Mouse (Mus musculus) cerebellum, postnatal 10 days (tissue): ENCODE data around the gene Tnk2.
"Not testable (repeated sequence)": the region's sequence is repeated elsewhere in the genome, so short reads cannot be mapped to it uniquely, and the experiment has no call there.

Experiments
- DNase-seq, 2 experiments: peaks; one replicate each; pipeline ENCODE4 v3.0.0; 2021; ENCODE audit warnings: mixed read lengths in 2 of 2

Gene Tnk2

GRCm38 (mm10) chr16:32636331-32636730 lies 7.3 kb upstream of the Tnk2 start:
- DNase-seq = no peak

DNA sequence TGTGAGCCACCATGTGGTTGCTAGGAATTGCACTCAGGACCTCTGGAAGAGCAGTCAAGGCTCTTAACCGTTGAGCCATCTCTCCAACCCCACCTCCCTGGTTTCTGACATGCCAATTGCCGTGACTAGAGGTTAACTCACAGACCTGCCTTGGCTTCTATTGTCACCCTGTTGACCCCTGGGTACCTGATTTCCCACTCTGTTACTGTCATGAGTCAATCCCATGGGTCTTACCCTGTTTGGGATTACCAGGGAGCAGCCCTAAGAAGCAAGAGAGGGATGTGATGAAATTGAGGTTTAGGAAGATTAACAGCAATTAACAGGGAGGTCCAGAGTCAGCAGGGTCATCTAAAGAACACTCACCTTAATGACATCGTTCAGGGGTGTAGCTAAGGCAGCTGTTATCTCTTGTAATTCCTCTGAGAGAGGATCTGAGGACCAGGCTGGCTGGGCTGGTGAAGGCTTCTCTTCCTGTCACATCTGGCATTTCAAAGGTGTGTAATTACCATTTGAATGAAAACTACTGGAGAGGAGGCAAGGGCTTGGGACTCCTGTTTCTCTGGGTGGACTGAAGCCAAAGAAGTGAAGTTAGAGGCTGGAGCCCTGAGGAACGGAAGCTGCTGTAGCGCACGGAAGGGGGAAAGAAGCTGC lies 6.7 kb upstream of the Tnk2 start:
- no peak for DNase-seq

DNA sequence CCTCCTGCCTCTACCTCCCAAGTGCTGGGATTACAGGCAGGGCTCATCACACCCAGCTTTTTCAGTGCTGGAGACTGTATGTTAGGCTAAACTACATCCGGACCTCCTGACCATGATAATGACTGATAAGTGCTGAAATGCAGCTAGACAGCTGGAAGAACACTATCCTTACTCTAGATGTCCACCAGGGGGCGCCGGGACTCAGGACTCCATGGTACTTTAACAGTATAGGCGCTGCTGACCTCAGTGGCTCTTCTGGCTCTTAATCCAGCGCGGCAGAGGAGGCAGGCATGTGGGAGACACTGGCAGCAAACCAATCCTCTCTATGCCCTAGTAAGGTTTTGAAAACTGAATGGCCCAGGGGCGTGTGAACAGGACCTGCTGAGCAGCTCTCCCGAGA lies 5.2 kb upstream of the Tnk2 start:
- peak; percentile 93 to 94 for DNase-seq

DNA sequence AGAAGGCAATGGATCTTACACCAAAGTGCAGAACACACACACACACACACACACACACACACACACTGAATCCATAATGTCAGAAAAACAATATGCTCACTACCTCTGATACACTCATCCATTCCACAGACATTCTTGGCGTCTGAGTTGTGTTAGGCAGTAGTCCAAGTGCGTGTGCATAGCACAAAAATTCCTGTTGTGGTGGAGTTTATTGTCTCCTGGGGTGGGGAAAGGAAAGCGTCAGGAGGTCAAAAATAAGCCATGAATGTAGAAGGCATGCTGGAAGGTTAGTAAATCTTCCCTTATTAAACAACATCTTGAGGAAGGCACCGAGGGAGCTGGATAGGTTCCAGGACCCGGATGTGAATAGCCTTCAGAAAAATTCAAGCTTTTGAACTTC lies 3.6 kb upstream of the Tnk2 start:
- DNase-seq = peak; percentile 30 to 38

GRCm38 (mm10) chr16:32640683-32641082 lies 3.0 kb upstream of the Tnk2 start:
- DNase-seq = not testable (repeated sequence)

DNA sequence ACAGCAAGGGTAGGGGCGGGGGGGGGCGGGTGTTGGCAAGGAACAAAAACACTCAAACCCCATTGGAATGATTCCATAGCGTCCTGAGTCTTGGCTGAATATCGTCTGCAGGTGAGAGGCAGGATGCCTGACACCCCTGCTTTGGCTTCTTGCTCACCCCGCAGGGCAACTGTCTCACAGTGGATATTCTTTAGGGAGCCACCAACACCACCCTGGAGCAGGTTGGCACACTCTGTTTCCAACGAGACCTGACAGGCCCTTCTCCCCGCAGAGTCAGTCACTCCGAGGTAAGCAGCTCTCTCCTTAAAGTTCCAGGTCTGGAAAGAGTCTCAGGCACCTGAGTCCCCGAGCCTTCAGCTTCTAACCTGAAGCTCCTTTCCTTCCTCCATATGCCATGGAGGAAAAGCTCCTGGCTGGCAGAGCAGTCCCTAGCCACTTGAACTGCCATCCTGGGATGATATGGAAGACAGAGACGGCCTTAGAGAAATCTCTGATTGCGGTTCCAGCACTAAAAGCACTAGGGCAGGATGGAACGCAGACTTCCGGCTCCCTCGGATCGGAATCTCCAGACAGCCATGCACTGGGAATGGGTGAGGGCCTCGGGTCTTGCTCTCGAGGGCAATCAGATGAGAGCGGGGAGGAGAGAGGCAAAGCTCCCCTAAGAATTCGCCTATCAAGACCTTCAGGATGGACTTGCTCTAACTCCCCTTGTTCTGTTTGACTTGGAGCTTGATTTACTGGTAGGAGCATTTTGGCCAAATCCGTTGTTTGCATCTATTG lies 2.0 kb upstream of the Tnk2 start:
- DNase-seq = no peak

DNA sequence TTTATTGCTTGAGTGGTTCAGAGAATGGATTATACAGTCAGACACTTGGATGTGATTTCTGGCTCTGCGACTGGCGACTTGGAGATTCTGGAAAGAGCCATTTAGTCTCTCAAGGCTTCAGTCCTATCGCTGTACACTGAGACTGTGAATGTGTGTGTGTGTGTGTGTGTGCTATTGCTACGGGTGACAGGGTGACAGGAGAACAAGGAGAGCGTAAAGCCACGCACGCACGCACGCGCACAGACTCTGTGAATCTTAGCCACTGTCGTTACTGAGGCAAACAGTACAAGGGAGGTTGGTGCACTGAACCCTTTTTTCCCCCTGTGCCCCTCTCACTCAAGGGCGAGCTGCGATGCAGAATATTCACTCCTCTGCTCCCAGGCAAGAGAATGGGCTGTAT lies 1.4 kb upstream of the Tnk2 start:
- peak in 1 of 2 experiments; percentile 36 for DNase-seq

DNA sequence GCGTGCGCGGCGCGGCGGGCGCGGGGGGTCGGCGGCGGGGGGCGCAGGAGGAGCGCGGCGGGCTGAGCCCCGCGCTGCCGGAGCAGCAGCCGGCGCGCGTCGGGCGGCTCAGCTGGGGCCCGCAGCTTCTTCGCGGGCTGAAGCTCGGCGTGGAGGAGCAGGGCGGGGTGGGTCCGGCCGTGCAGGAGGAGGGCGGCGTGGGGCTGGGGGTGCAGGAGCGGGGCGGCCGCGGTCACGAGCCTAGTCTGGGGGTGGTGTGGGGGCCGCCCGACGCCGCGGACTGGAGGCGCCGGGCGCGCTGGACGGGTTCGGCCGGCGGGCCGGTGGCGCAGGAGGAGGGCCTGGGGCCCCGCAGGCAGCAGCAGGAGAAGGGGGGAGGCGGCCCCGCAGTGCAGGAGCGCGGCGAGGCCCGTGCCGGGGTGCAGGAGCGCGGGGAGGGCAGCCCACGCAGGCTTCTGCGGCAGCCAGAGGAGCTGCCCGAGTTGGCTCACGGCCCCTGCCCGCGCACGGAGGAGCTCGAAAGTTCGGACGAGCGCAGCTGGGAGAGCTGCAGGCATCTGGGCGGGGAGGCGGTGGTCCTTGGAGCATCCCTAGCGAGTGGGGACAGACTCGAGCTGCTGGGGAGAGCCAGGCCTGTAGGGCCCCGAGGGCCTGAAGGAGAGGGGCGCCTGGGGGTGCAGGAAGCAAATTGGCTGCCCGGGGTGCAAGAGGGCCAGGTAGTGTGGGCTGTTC lies 561 bp downstream of the Tnk2 start:
- DNase-seq = peak; percentile 71 to 74

- DNase-seq = peak; percentile 65 to 68
Observed at GRCm38 (mm10) chr16:32644801-32645170, 1.1 kb downstream of the Tnk2 start.

GRCm38 (mm10) chr16:32645361-32645914 lies 1.8 kb downstream of the Tnk2 start:
- DNase-seq = peak; percentile 98

- no peak for DNase-seq
Observed at GRCm38 (mm10) chr16:32646014-32646413, 2.3 kb downstream of the Tnk2 start.

GRCm38 (mm10) chr16:32647712-32648111 lies 4.0 kb downstream of the Tnk2 start:
- no peak for DNase-seq

- DNase-seq = no peak
Observed at GRCm38 (mm10) chr16:32650461-32650860, 6.8 kb downstream of the Tnk2 start.

DNA sequence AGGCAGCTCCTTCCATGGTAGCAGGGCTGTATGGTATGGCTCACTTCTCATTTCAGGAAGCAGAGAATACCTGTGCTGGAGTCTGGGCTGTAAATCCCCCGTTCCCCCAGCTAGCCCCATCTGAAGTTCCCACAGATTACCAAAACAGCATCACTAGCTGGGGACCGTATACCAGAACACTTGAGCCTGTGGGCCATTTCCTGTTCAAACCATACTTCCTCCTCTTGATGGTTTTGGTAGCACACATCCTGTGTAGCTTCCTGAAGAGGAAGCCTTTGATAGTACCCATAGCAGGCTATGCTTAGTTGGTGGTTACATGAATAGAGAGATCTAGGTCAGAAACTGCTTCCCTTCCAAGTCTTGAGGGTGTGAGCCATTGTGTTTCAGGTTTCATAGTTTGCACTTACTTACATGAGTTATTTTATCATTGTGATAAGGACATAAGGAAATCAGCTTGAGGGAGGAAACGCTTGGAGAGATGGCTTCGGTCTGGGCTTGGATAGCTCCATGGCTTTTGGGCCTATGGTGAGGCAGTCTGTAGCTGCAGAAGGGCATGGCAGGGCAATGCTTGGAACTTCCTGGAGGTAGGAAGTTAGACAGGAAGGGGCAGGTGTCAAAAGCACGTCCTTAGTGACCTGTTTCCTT lies 7.4 kb downstream of the Tnk2 start:
- DNase-seq = no peak

- DNase-seq = no peak
Observed at GRCm38 (mm10) chr16:32654071-32654733, 10.5 kb downstream of the Tnk2 start.

GRCm38 (mm10) chr16:32655534-32655933 lies 11.9 kb downstream of the Tnk2 start:
- DNase-seq = no peak

DNA sequence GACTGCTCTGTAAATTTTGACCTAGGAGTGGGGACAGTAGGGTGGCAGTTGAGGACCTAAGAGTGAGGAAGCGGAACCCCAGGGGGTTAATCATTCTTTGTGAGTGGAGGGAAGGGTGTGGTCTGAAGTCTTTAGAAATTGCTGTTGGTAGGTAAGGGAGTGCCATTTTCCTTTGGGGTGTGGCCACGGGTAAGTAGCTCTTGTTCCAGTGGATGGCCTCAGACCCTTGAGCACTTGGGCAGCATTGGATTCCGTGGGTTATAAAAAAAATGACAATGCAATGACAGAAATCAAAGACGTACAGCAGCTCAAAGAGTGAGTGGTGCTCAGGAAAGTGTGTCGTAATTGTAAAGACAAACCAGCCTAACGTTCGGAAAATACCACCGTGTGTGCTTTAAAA lies 12.6 kb downstream of the Tnk2 start:
- DNase-seq = no peak

DNA sequence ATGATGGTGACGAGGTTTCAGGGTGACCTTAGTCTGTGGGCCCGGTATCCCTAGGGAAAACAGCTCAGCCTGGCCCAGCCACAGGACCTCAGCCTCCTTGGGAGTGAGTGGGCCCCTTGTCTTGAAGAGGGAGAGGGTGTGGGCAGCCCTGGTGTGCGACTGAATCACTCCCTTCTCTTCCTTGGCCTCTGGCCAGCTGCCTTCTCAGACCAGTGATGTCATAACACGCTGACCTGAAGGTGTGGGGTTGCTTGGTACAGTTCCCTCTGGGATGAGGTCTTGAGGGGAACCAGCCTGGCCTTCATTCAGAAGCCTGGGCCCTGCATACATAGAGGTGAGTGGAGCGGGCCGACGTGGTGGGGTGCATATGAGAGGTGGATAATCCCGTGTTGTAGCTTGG lies 13.1 kb downstream of the Tnk2 start:
- DNase-seq = no peak

GRCm38 (mm10) chr16:32657498-32658250 lies 14.0 kb downstream of the Tnk2 start:
- no peak for DNase-seq

- peak; percentile 72 to 76 for DNase-seq
Observed at GRCm38 (mm10) chr16:32658743-32659171, 15.1 kb downstream of the Tnk2 start.

DNA sequence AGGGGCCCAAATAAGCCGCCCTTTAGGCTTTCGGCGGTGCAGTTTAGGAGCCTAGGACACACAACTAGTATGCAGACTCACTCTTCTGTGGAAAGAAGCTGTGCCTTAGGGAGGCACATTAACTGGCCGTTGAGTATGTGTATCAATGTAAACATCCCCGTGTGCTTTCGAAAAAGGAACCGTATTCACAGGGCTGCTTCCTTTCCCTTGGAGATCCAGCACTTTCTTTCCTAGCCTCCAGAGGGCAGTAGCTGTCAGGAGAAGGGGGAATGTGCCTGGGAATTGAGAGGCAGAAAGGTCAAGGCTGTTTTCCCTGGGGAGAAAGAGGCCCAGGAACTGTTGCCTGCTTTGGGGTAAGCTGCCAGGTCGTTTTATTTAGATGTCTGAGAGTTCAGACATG lies 15.7 kb downstream of the Tnk2 start:
- peak; percentile 84 to 87 for DNase-seq

DNA sequence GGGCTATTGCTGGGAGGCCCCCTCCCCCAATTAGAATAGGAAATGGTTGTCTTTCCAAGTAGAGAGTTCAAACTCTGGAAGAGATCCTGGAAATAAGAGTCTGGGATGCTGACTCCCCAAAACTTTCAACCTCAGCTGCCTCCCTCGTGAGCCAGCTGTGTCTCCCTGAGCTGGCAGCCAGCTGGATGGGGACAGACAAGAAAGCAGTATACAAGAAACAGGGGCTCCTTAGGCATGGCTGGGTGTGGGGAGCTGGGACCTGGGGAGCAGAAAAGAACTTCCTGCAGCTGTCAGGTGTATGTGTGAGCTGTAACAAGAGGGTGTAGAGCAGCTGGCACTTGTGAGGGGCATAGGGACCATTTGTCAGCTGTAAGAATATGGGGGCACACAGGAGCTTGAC lies 16.4 kb downstream of the Tnk2 start:
- no peak for DNase-seq
